In genomic region chr3:84952135-84952534, GRCm38 (mm10) we compare ENCODE assay signal across 8 mouse cellular contexts.
DNase-seq lines count a peak whose midpoint lies in the region; ATAC-seq and TF ChIP-seq lines count a peak whose summit lies in the region.

No protein-coding gene starts in this region.

- WGBS in intestine, embryonic 14.5 days, result 8% methylated on average over 13 of the region's 13 CpGs
- WGBS in midbrain, embryonic 10.5 days, result 24% methylated on average over 13 of the region's 13 CpGs

- peaks cover 3% of the 10 kb centered on the region; the same call in 1 of the 2 replicates for H3K4me1 ChIP-seq in intestine, embryonic 14.5 days (replicated peaks; ENCODE audit: control insufficient read depth, insufficient read depth, low read length)
- peaks cover 35% of the 10 kb centered on the region for H3K4me1 ChIP-seq in midbrain, embryonic 10.5 days

- H3K4me2 ChIP-seq in intestine, embryonic 14.5 days (ENCODE audit: low read length), result peak overlapping the region; percentile 61

- no peak for TF ChIP-seq CTCF in left cerebral cortex, adult 2 months (IDR thresholded peaks at IDR 0.05)

- ATAC-seq in intestine, embryonic 14.5 days (replicated peaks; ENCODE audit: low FRiP score, low TSS enrichment, low read depth), result peak; percentile 96

- peak; percentile 83 for DNase-seq in NIH3T3 (ENCODE audit: low read depth)
- peak; percentile 87 to 90 for DNase-seq in cerebellum, postnatal 25 days
- peak; percentile 17 for DNase-seq in gastrocnemius, postnatal 14 days
- peak; percentile 83 for DNase-seq in intestine, embryonic 14.5 days (ENCODE audit: low spot score)
- DNase-seq in left cerebral cortex, adult 2 months (ENCODE audit: extremely low spot score in 1 of 2, low spot score in 2 of 2), result peak; percentile 71
- peak; percentile 79 for DNase-seq in midbrain, embryonic 10.5 days (ENCODE audit: low spot score)
- peak; percentile 40 for DNase-seq in skeletal muscle tissue, adult 2 months (ENCODE audit: low read depth, low spot score)
- DNase-seq in c-Kit-positive CD71-positive TER-119-positive erythroid progenitor cells, embryonic 14.5 days (ENCODE audit: low spot score), result no peak

- intact Hi-C loops in gastrocnemius, postnatal 14 days (cut with DNase I; ENCODE audit: low total_unique reads), result no loop called here
- intact Hi-C loops in left cerebral cortex, adult 2 months (cut with DNase I), result loop anchor here (1.0 to 10.0 kb wide), 5 partner anchors 193 to 621 kb away; no protein-coding TSS in a partner anchor

- H3K4me3 ChIP-seq in intestine, embryonic 14.5 days (ENCODE audit: low read depth, low read length), result peak overlapping the region; percentile 55
- peak overlapping the region; percentile 68 for H3K4me3 ChIP-seq in left cerebral cortex, adult 2 months
- H3K4me3 ChIP-seq in midbrain, embryonic 10.5 days, result peak overlapping the region; percentile 62

- H3K9ac ChIP-seq in intestine, embryonic 14.5 days (ENCODE audit: low read length), result peak overlapping the region; percentile 47

- peak overlapping the region; percentile 78 for H3K27ac ChIP-seq in intestine, embryonic 14.5 days (ENCODE audit: low read depth)
- peak overlapping the region; percentile 96 for H3K27ac ChIP-seq in left cerebral cortex, adult 2 months
- H3K27ac ChIP-seq in midbrain, embryonic 10.5 days (replicated peaks), result peak overlapping the region; percentile 86

- H3K9me3 ChIP-seq in intestine, embryonic 14.5 days (ENCODE audit: control insufficient read depth, low read length), result no peaks in the 10 kb centered on the region
- no peaks in the 10 kb centered on the region for H3K9me3 ChIP-seq in midbrain, embryonic 10.5 days (replicated peaks)

- H3K27me3 ChIP-seq in intestine, embryonic 14.5 days (replicated peaks; ENCODE audit: control insufficient read depth, insufficient read depth, low read length), result no peaks in the 10 kb centered on the region
- no peaks in the 10 kb centered on the region for H3K27me3 ChIP-seq in midbrain, embryonic 10.5 days (ENCODE audit: low read depth, poor library complexity, severe bottlenecking)

- H3K36me3 ChIP-seq in intestine, embryonic 14.5 days (ENCODE audit: control insufficient read depth, insufficient read depth, low read length), result no peaks in the 10 kb centered on the region
- no peaks in the 10 kb centered on the region for H3K36me3 ChIP-seq in midbrain, embryonic 10.5 days
